Mouse (Mus musculus) liver, embryonic 16.5 days (tissue): Measurements from ENCODE around the gene Sf3b1. TPM values are rescaled to one million over a fixed set of nuclear protein-coding genes. Genes with fewer than 3 reads are reported as not detected.

ENCODE experiments used
- ATAC-seq: fragments of 200-750 bp; cut with Nextera tagmentation; 2 replicates; pipeline ENCODE4 v1.8.0; 2017; ENCODE audit warnings: low read depth, mild to moderate bottlenecking, moderate number of reproducible peaks, moderate library complexity
- H3K27ac ChIP-seq: fragments of 300-500 bp; sonication (generic); 2 replicates; pipeline ENCODE4 v1.5.1; 2014; ENCODE audit warnings: mild to moderate bottlenecking, low read length
- H3K27me3 ChIP-seq: fragments of 300-500 bp; sonication (generic); 2 replicates; pipeline ENCODE4 v1.6.1; 2014; ENCODE audit warnings: low read depth, low read length, mixed read lengths; ENCODE audit not compliant: control insufficient read depth, insufficient read depth
- H3K36me3 ChIP-seq: fragments of 300-500 bp; sonication (generic); 2 replicates; pipeline ENCODE4 v1.6.1; 2014; ENCODE audit warnings: mild to moderate bottlenecking; ENCODE audit not compliant: control insufficient read depth, insufficient read depth
- H3K4me1 ChIP-seq: fragments of 300-500 bp; sonication (generic); 2 replicates; pipeline ENCODE4 v1.6.1; 2014; ENCODE audit warnings: low read depth, low read length, mixed read lengths; ENCODE audit not compliant: control insufficient read depth
- H3K4me2 ChIP-seq: fragments of 300-500 bp; sonication (generic); 2 replicates; pipeline ENCODE4 v1.6.1; 2014; ENCODE audit warnings: low read depth, low read length, mixed read lengths
- H3K4me3 ChIP-seq: fragments of 300-500 bp; sonication (generic); 2 replicates; pipeline ENCODE4 v1.5.1; 2014; ENCODE audit warnings: low read depth, mild to moderate bottlenecking, low read length
- H3K9ac ChIP-seq: fragments of 300-500 bp; sonication (generic); 2 replicates; pipeline ENCODE4 v1.6.1; 2014; ENCODE audit warnings: low read depth, low read length
- H3K9me3 ChIP-seq: fragments of 300-500 bp; sonication (generic); replicated peaks from 2 replicates; pipeline ENCODE4 v1.6.1; 2016; ENCODE audit warnings: low read length; ENCODE audit not compliant: control insufficient read depth
- WGBS: fragments of 180-500 bp; shearing (Covaris S2); extraction: QIAGEN DNeasy Blood & Tissue Kit; methylation state at CpG from one replicate; pipeline ENCODE4 v1.1.7; 2014; ENCODE audit not compliant: insufficient replicate concordance; 5-methylcytosine and 5-hydroxymethylcytosine counted together
- polyA plus RNA-seq: library from polyadenylated mRNA; unstranded; fragments of >200 nt; fragmentation: Nextera tagmentation; extraction: Ambion mirVana; gene quantifications from 2 replicates; pipeline ENCODE4 v1.2.1, GENCODE M21; 2015

Gene Sf3b1
- polyA plus RNA-seq, 1 experiment from 2014 or later, result 118 TPM

- no peak overlapping the region for H3K9ac ChIP-seq
- no peak for ATAC-seq
- no peak overlapping the region for H3K27ac ChIP-seq
- no peak overlapping the region for H3K4me3 ChIP-seq
- H3K4me2 ChIP-seq, result no peak overlapping the region
- no peaks in the 10 kb centered on the region for H3K9me3 ChIP-seq
- no peaks in the 10 kb centered on the region for H3K27me3 ChIP-seq
- H3K4me1 ChIP-seq, result peaks cover 20% of the 10 kb centered on the region
- no peaks in the 10 kb centered on the region for H3K36me3 ChIP-seq
Observed at GRCm38 (mm10) chr1:55031026-55031779, 3.9 kb upstream of the Sf3b1 start.

DNA sequence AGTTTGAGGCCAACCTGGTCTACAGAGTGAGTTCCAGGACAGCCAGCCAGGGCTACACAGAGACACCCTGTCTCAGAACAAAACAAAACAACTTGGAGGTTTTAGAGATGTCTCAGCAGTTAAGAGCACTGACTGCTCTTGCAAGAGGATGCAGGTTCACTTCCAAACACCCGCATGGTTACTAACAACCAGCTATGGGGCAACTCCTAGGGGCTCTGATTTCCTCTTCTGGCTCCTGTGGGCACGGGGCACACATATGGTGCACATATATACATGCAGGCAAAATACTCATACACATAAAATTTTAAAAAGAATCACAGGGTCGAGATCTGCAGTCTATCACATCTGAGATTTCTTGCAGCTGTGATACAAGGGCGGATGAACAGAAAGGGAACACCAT lies 2.2 kb upstream of the Sf3b1 start:
- peaks cover 27% of the 10 kb centered on the region for H3K4me1 ChIP-seq
- no peaks in the 10 kb centered on the region for H3K36me3 ChIP-seq
- WGBS, result 43% methylated on average over 4 of the region's 4 CpGs
- H3K4me2 ChIP-seq, result peak overlapping the region; percentile 38
- no peak overlapping the region for H3K9ac ChIP-seq
- H3K4me3 ChIP-seq, result peak overlapping the region; percentile 9
- no peak for ATAC-seq
- H3K27ac ChIP-seq, result peak overlapping the region; percentile 58; the same call in 1 of the 2 replicates
- H3K27me3 ChIP-seq, result no peaks in the 10 kb centered on the region
- no peaks in the 10 kb centered on the region for H3K9me3 ChIP-seq

DNA sequence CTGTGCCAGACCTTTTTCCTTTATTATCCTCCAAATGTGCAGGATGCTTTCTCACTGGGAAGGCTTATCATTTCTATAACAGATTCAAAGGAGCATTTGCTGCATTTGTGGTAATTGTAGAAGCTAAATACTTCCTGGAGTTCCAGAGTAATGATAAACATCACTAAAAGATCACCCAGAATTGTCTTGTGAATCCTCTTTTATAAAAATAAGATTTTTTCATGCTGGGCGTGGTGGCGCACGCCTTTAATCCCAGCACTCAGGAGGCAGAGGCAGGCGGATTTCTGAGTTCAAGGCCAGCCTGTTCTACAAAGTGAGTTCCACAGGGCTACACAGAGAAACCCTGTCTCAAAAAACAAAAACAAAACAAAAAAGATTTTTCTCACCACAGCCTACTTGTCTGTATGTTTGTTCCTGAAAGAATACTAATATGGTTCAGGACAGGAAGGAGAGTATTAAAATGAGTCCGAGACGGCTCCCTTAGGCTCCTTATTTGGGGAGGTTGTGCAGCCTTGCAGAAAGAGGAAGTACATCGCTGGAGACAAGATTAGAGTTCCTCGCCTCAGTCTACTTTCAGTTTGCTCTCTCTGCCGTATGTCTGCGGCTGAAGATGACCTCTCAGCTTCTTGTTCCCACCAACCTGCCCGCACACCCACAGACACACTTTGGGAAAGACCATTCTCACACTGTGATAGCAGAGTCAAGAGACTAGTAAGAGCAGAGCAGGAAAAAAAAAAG lies 1.4 kb upstream of the Sf3b1 start:
- H3K4me1 ChIP-seq, result peaks cover 33% of the 10 kb centered on the region
- no peak for ATAC-seq

GRCm38 (mm10) chr1:55027966-55028365 lies 685 bp upstream of the Sf3b1 start:
- H3K27ac ChIP-seq, result peak overlapping the region; percentile 97

More for the DNA sequence above, 1.4 kb upstream of the Sf3b1 start:
- Histone ChIP-seq H3K27ac (peak overlapping the region; percentile 58), H3K9me3 (no peaks in the 10 kb centered on the region), H3K27me3 (no peaks in the 10 kb centered on the region), H3K9ac (no peak overlapping the region), H3K36me3 (no peaks in the 10 kb centered on the region), H3K4me2 (peak overlapping the region; percentile 38), H3K4me3 (peak overlapping the region; percentile 9)
- WGBS, result 28% methylated on average over 11 of the region's 11 CpGs

GRCm38 (mm10) chr1:55026444-55027252 lies 633 bp downstream of the Sf3b1 start:
- under 1% methylated on average over 55 of the region's 55 CpGs for WGBS
- no peaks in the 10 kb centered on the region for H3K9me3 ChIP-seq
- peak; percentile 45 for ATAC-seq

More at GRCm38 (mm10) chr1:55027966-55028365, 685 bp upstream of the Sf3b1 start:
- no peak for ATAC-seq
- no peaks in the 10 kb centered on the region for H3K36me3 ChIP-seq
- H3K27me3 ChIP-seq, result no peaks in the 10 kb centered on the region
- H3K9ac ChIP-seq, result peak overlapping the region; percentile 70
- peaks cover 39% of the 10 kb centered on the region for H3K4me1 ChIP-seq
- 83% methylated on average over 1 of the region's 1 CpGs for WGBS
- H3K9me3 ChIP-seq, result no peaks in the 10 kb centered on the region
- H3K4me2 ChIP-seq, result peak overlapping the region; percentile 81
- H3K4me3 ChIP-seq, result peak overlapping the region; percentile 89

GRCm38 (mm10) chr1:55025656-55026430 lies 1.4 kb downstream of the Sf3b1 start:
- Histone ChIP-seq H3K9me3 (no peaks in the 10 kb centered on the region), H3K4me3 (peak overlapping the region; percentile 89), H3K27ac (peak overlapping the region; percentile 97), H3K27me3 (no peaks in the 10 kb centered on the region), H3K36me3 (no peaks in the 10 kb centered on the region), H3K4me2 (peak overlapping the region; percentile 64), H3K4me1 (peaks cover 35% of the 10 kb centered on the region), H3K9ac (peak overlapping the region; percentile 98)
- WGBS, result 5% methylated on average over 10 of the region's 10 CpGs
- ATAC-seq, result no peak

More at GRCm38 (mm10) chr1:55026444-55027252, 633 bp downstream of the Sf3b1 start:
- peak overlapping the region; percentile 64 for H3K4me2 ChIP-seq
- peak overlapping the region; percentile 97 for H3K27ac ChIP-seq
- no peaks in the 10 kb centered on the region for H3K27me3 ChIP-seq
- H3K4me3 ChIP-seq, result peak overlapping the region; percentile 89
- no peaks in the 10 kb centered on the region for H3K36me3 ChIP-seq
- H3K9ac ChIP-seq, result peak overlapping the region; percentile 98
- peaks cover 43% of the 10 kb centered on the region for H3K4me1 ChIP-seq

DNA sequence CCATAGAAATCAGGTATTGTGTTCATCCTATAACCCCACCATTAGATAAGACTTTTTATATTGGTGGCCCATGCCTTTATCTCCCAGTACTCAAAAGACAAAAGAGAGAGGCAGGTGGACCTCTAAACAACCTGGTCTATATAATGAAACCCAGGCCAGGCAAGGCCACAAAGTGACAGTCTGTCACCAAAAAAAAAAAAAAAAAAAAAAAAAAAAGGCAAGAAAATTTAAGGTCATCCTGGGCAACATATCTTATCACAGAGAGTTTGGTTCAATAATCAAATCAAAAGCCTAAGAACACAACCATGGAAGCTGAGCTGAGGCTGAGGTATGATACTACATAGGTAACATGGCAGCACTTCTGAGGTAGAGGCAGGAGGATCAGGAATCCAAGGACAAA lies 5.4 kb downstream of the Sf3b1 start:
- Histone ChIP-seq H3K4me2 (no peak overlapping the region), H3K9me3 (no peaks in the 10 kb centered on the region), H3K27me3 (no peaks in the 10 kb centered on the region), H3K27ac (no peak overlapping the region), H3K9ac (no peak overlapping the region), H3K4me1 (peaks cover 23% of the 10 kb centered on the region), H3K36me3 (peaks cover 19% of the 10 kb centered on the region), H3K4me3 (no peak overlapping the region)
- no peak for ATAC-seq

DNA sequence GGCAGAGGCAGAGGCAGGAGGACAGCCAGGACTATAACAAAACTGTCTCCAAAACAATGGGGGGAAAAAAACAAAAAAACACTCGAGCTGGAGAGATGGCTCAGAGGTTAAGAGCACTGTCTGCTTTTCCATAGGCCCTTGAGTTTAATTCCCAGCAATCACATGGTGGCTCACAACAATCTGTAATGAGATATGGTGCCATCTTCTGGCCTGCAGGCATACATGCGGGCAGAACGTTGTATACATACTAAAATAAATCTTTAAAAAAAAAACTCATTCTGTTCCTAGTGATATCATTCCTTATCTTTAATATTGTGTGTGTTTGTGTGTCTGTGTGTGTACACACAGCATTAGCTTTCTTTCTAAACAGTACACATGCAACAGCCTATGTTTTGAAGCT lies 14.8 kb downstream of the Sf3b1 start:
- H3K4me1 ChIP-seq, result no peaks in the 10 kb centered on the region
- no peak for ATAC-seq
- H3K36me3 ChIP-seq, result peaks cover 61% of the 10 kb centered on the region
- H3K27ac ChIP-seq, result no peak overlapping the region
- H3K9me3 ChIP-seq, result no peaks in the 10 kb centered on the region
- H3K4me3 ChIP-seq, result no peak overlapping the region
- H3K27me3 ChIP-seq, result no peaks in the 10 kb centered on the region
- no peak overlapping the region for H3K4me2 ChIP-seq
- H3K9ac ChIP-seq, result no peak overlapping the region
- WGBS, result 39% methylated on average over 3 of the region's 3 CpGs
